Mouse (Mus musculus): Measurements from ENCODE around the gene Spock3.

GRCm38 (mm10) chr8:63112919-63113318 lies 162.1 kb downstream of the Spock3 start:
- TF ChIP-seq CTCF (IDR thresholded peaks at IDR 0.05; ENCODE audit: borderline replicate concordance, control insufficient read depth, extremely low read depth, insufficient read depth, low read length, poor library complexity) (no peak), POLR2A (IDR thresholded peaks at IDR 0.05; ENCODE audit: control insufficient read depth, extremely low read depth, insufficient read depth, low read length, poor library complexity) (no peak)
